Mouse (Mus musculus): Measurements from ENCODE around the gene Dpm3.

Gene Dpm3

GRCm38 (mm10) chr3:89268916-89269315, 9.8 kb downstream of the Dpm3 start:
- in situ Hi-C loops (cut with MboI, MseI) = no loop called here

GRCm38 (mm10) chr3:89270051-89270755, 11.0 kb downstream of the Dpm3 start, which contains the start of gene Slc50a1:
Slc50a1 (minus strand) TSS chr3:89270570.
- in situ Hi-C loops (cut with MboI, MseI) = no loop called here

- in situ Hi-C loops (cut with MboI, MseI) = no loop called here
These were observed 11.7 kb downstream of the Dpm3 start for GRCm38 (mm10) chr3:89270891-89271290.

- in situ Hi-C loops (cut with MboI, MseI) = no loop called here
These were observed 12.6 kb downstream of the Dpm3 start for GRCm38 (mm10) chr3:89271760-89272159.

GRCm38 (mm10) chr3:89276061-89276460, 16.9 kb downstream of the Dpm3 start:
- in situ Hi-C loops (cut with MboI, MseI) = no loop called here

- in situ Hi-C loops (cut with MboI, MseI) = no loop called here
These were observed 18.3 kb downstream of the Dpm3 start for GRCm38 (mm10) chr3:89277281-89278021.

- in situ Hi-C loops (cut with MboI, MseI) = no loop called here
These were observed 18.9 kb downstream of the Dpm3 start for GRCm38 (mm10) chr3:89278107-89278506.

GRCm38 (mm10) chr3:89278643-89279042, 19.5 kb downstream of the Dpm3 start:
- in situ Hi-C loops (cut with MboI, MseI) = no loop called here

GRCm38 (mm10) chr3:89279153-89279890, 20.2 kb downstream of the Dpm3 start:
- in situ Hi-C loops (cut with MboI, MseI) = no loop called here

GRCm38 (mm10) chr3:89280050-89280605, 21.0 kb downstream of the Dpm3 start:
- in situ Hi-C loops (cut with MboI, MseI) = loop anchor here (5.0 kb wide), 1 partner anchor 33 kb away; the partner anchor contains the start of genes Krtcap2 and Trim46

- in situ Hi-C loops (cut with MboI, MseI) = loop anchor here (5.0 kb wide), 1 partner anchor 34 kb away; the partner anchor contains the start of genes Krtcap2 and Trim46
These were observed 21.7 kb downstream of the Dpm3 start, which contains the start of gene Efna1 for GRCm38 (mm10) chr3:89280606-89281511. Efna1 (minus strand) TSS chr3:89281142.

GRCm38 (mm10) chr3:89281579-89282290, 22.6 kb downstream of the Dpm3 start:
- in situ Hi-C loops (cut with MboI, MseI) = loop anchor here (5.0 kb wide), 1 partner anchor 34 kb away; the partner anchor contains the start of genes Krtcap2 and Trim46

GRCm38 (mm10) chr3:89282291-89282643, 23.1 kb downstream of the Dpm3 start:
- in situ Hi-C loops (cut with MboI, MseI) = loop anchor here (5.0 kb wide), 1 partner anchor 35 kb away; the partner anchor contains the start of genes Krtcap2 and Trim46

- in situ Hi-C loops (cut with MboI, MseI) = loop anchor here (5.0 kb wide), 1 partner anchor 37 kb away; the partner anchor contains the start of genes Krtcap2 and Trim46
These were observed 25.1 kb downstream of the Dpm3 start for GRCm38 (mm10) chr3:89284261-89284660.

- in situ Hi-C loops (cut with MboI, MseI) = no loop called here
These were observed 26.4 kb downstream of the Dpm3 start for GRCm38 (mm10) chr3:89285526-89285925.

- in situ Hi-C loops (cut with MboI, MseI) = no loop called here
These were observed 28.1 kb downstream of the Dpm3 start for GRCm38 (mm10) chr3:89287286-89287685.

- in situ Hi-C loops (cut with MboI, MseI) = no loop called here
These were observed 29.4 kb downstream of the Dpm3 start for GRCm38 (mm10) chr3:89288503-89288928.

- in situ Hi-C loops (cut with MboI, MseI) = no loop called here
These were observed 32.7 kb downstream of the Dpm3 start for GRCm38 (mm10) chr3:89291874-89292273.

- in situ Hi-C loops (cut with MboI, MseI) = no loop called here
These were observed 33.1 kb downstream of the Dpm3 start for GRCm38 (mm10) chr3:89292303-89292702.
